Mouse (Mus musculus) adrenal gland, adult 8-10 months (tissue): Measurements from ENCODE around the gene Nxph4. TPM values are rescaled to one million over a fixed set of nuclear protein-coding genes. Genes with fewer than 3 reads are reported as not detected.
A peak's percentile ranks its signal among the peaks of the same experiment; 100 is the strongest.

Experiments
- DNase-seq: peaks from one replicate; pipeline ENCODE4 v3.0.0; 2022
- total RNA-seq, 4 experiments: library from RNA; stranded (reverse); gene quantifications; 2 replicates each; pipeline ENCODE4 v1.2.4; 2022

The Nxph4 gene
- total RNA-seq, 4 experiments from 2014 or later: 8.3 to 16.8 (median 13.2) TPM

- no peak for DNase-seq
Observed at GRCm38 (mm10) chr10:127542084-127542483, 7.7 kb upstream of the Nxph4 start.

- no peak for DNase-seq
Observed at GRCm38 (mm10) chr10:127541510-127541909, 7.2 kb upstream of the Nxph4 start.

- DNase-seq: peak; percentile 57
Observed at GRCm38 (mm10) chr10:127537854-127538583, 3.7 kb upstream of the Nxph4 start.

GRCm38 (mm10) chr10:127536586-127537314 is 2.4 kb upstream of the Nxph4 start:
- no peak for DNase-seq

- no peak for DNase-seq
Observed at GRCm38 (mm10) chr10:127534929-127535384, 598 bp upstream of the Nxph4 start.

- no peak for DNase-seq
Observed at GRCm38 (mm10) chr10:127531548-127531947, 2.8 kb downstream of the Nxph4 start.

GRCm38 (mm10) chr10:127530945-127531344 is 3.4 kb downstream of the Nxph4 start:
- no peak for DNase-seq

- no peak for DNase-seq
Observed at GRCm38 (mm10) chr10:127527481-127527880, 6.9 kb downstream of the Nxph4 start.

- DNase-seq: no peak
Observed at GRCm38 (mm10) chr10:127526681-127527080, 7.7 kb downstream of the Nxph4 start.

GRCm38 (mm10) chr10:127526048-127526447 is 8.3 kb downstream of the Nxph4 start:
- no peak for DNase-seq

- no peak for DNase-seq
Observed at GRCm38 (mm10) chr10:127524646-127525255, 9.6 kb downstream of the Nxph4 start.

GRCm38 (mm10) chr10:127522088-127522581 is 12.2 kb downstream of the Nxph4 start, which contains the start of gene Shmt2:
Shmt2 (minus strand) TSS chr10:127522444.
- peak; percentile 71 for DNase-seq

GRCm38 (mm10) chr10:127521611-127522080 is 12.7 kb downstream of the Nxph4 start:
- DNase-seq: no peak

GRCm38 (mm10) chr10:127520714-127521357 is 13.5 kb downstream of the Nxph4 start:
- DNase-seq: no peak

- DNase-seq: no peak
Observed at GRCm38 (mm10) chr10:127519903-127520713, 14.3 kb downstream of the Nxph4 start.

- DNase-seq: no peak
Observed at GRCm38 (mm10) chr10:127519041-127519701, 15.2 kb downstream of the Nxph4 start.

GRCm38 (mm10) chr10:127517941-127518340 is 16.4 kb downstream of the Nxph4 start:
- DNase-seq: no peak

- no peak for DNase-seq
Observed at GRCm38 (mm10) chr10:127516576-127517260, 17.6 kb downstream of the Nxph4 start.

- no peak for DNase-seq
Observed at GRCm38 (mm10) chr10:127515983-127516459, 18.3 kb downstream of the Nxph4 start.
